Mouse (Mus musculus) ES-Bruce4 (cell line): ENCODE results near the gene Fam241a.

Experiments
- CTCF ChIP-seq: IDR thresholded peaks from one replicate; pipeline ENCODE4 v1.8.1; 2011; ENCODE audit warnings: low read depth, low read length
- EP300 ChIP-seq: IDR thresholded peaks from 2 replicates; pipeline ENCODE4 v1.6.1; 2011; ENCODE audit warnings: low read depth, low read length; ENCODE audit not compliant: insufficient read depth
- POLR2A ChIP-seq: IDR thresholded peaks from one replicate; pipeline ENCODE4 v1.8.1; 2011; ENCODE audit warnings: low read length; ENCODE audit not compliant: insufficient read depth

DNA sequence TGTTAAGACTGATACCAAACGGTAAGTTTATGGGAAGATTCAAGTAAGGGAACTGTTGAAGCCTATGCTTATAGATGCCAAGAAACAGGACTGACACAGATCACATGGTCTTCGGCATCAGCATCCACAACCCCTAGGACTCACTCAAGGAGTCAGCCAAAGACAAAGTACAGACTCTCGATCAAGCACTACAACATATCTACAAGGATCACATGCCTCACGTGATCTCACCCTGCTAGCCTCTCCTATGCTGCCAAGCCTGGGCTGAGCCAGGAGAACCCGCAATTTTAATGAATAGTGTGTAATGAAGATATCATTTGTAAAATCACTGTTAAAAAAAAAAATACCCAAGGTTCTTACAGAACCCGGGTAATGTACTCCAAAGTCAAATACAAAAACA is 60.5 kb downstream of the Fam241a start:
- TF ChIP-seq POLR2A, result no peak
- no peak for TF ChIP-seq CTCF
- no peak for TF ChIP-seq EP300
